Mouse (Mus musculus) liver, postnatal 0 days (tissue): ENCODE measurements around the gene B3galt1. TPM values are rescaled to one million over a fixed set of nuclear protein-coding genes. Genes with fewer than 3 reads are reported as not detected.

Experiments used
- ATAC-seq: fragments of 200-750 bp; cut with Nextera tagmentation; 2 replicates; pipeline ENCODE4 v1.8.0; 2017; ENCODE audit warnings: mild to moderate bottlenecking, moderate library complexity
- DNase-seq: peaks from one replicate; pipeline ENCODE4 v3.0.0-alpha.2; 2016
- H3K27ac ChIP-seq: fragments of 300-500 bp; sonication (generic); 2 replicates; pipeline ENCODE4 v1.5.1; 2014; ENCODE audit warnings: antibody characterized with exemption, moderate library complexity, mild to moderate bottlenecking, low read depth
- H3K27me3 ChIP-seq: fragments of 300-500 bp; sonication (generic); 2 replicates; pipeline ENCODE4 v1.6.1; 2014; ENCODE audit warnings: low read length, control low read depth, mixed read lengths; ENCODE audit not compliant: insufficient read depth
- H3K36me3 ChIP-seq: fragments of 300-500 bp; sonication (generic); replicated peaks from 2 replicates; pipeline ENCODE4 v1.6.1; 2014; ENCODE audit warnings: mild to moderate bottlenecking, control low read depth, low read length, moderate library complexity, mixed read lengths; ENCODE audit not compliant: insufficient read depth
- H3K4me1 ChIP-seq: fragments of 300-500 bp; sonication (generic); 2 replicates; pipeline ENCODE4 v1.6.1; 2014; ENCODE audit warnings: antibody characterized with exemption, mild to moderate bottlenecking, control low read depth; ENCODE audit not compliant: insufficient read depth
- H3K4me2 ChIP-seq: fragments of 300-500 bp; sonication (generic); 2 replicates; pipeline ENCODE4 v1.6.1; 2014; ENCODE audit warnings: low read depth, mild to moderate bottlenecking, low read length, moderate library complexity, mixed read lengths
- H3K4me3 ChIP-seq: fragments of 300-500 bp; sonication (generic); 2 replicates; pipeline ENCODE4 v1.5.1; 2014; ENCODE audit warnings: low read depth, low read length
- H3K9ac ChIP-seq: fragments of 300-500 bp; sonication (generic); replicated peaks from 2 replicates; pipeline ENCODE4 v1.6.1; 2014; ENCODE audit warnings: mild to moderate bottlenecking, moderate library complexity
- H3K9me3 ChIP-seq: fragments of 300-500 bp; sonication (generic); 2 replicates; pipeline ENCODE4 v1.6.1; 2016; ENCODE audit warnings: mild to moderate bottlenecking, control low read depth, low read length, mixed read lengths
- CTCF ChIP-seq: sonication (generic); IDR thresholded peaks from 2 replicates; pipeline ENCODE4 v1.5.1; 2016; ENCODE audit warnings: antibody characterized with exemption, low read depth
- EP300 ChIP-seq: IDR thresholded peaks from 2 replicates; pipeline ENCODE4 v1.6.1; 2016; ENCODE audit warnings: antibody characterized with exemption, low read depth, mild to moderate bottlenecking
- WGBS: fragments of 180-500 bp; shearing (Covaris S2); extraction: QIAGEN DNeasy Blood & Tissue Kit; methylation state at CpG from one replicate; pipeline ENCODE4 v1.1.7; 2014; ENCODE audit not compliant: insufficient replicate concordance; 5-methylcytosine and 5-hydroxymethylcytosine counted together
- polyA plus RNA-seq: library from polyadenylated mRNA; unstranded; fragments of >200 nt; fragmentation: Nextera tagmentation; extraction: Ambion mirVana; gene quantifications from 2 replicates; pipeline ENCODE4 v1.2.1, GENCODE M21; 2015

Gene B3galt1
- polyA plus RNA-seq, 1 experiment from 2014 or later, result 2.4 TPM

GRCm38 (mm10) chr2:67658091-67658490, 92.4 kb downstream of the B3galt1 start:
- Histone ChIP-seq H3K27ac (no peak overlapping the region), H3K4me3 (no peak overlapping the region), H3K9me3 (no peaks in the 10 kb centered on the region), H3K4me2 (no peak overlapping the region), H3K27me3 (no peaks in the 10 kb centered on the region), H3K36me3 (no peaks in the 10 kb centered on the region), H3K9ac (no peak overlapping the region), H3K4me1 (no peaks in the 10 kb centered on the region)
- TF ChIP-seq EP300 (no peak), CTCF (no peak)
- ATAC-seq, result no peak
- 77% methylated on average over 1 of the region's 1 CpGs for WGBS
- DNase-seq, result no peak

- DNase-seq, result no peak
- Histone ChIP-seq H3K9ac (no peak overlapping the region), H3K4me2 (no peak overlapping the region), H3K4me1 (no peaks in the 10 kb centered on the region), H3K4me3 (no peak overlapping the region), H3K27me3 (no peaks in the 10 kb centered on the region), H3K9me3 (no peaks in the 10 kb centered on the region), H3K27ac (no peak overlapping the region), H3K36me3 (no peaks in the 10 kb centered on the region)
- no peak for ATAC-seq
- TF ChIP-seq CTCF, result no peak
- TF ChIP-seq EP300, result no peak
- WGBS, result 67% methylated on average over 2 of the region's 2 CpGs
These were observed 106.0 kb downstream of the B3galt1 start for GRCm38 (mm10) chr2:67671721-67672120.

GRCm38 (mm10) chr2:67677697-67678096, 112.0 kb downstream of the B3galt1 start:
- TF ChIP-seq EP300 (no peak), CTCF (no peak)
- ATAC-seq (no peak), DNase-seq (no peak)
- Histone ChIP-seq H3K4me3 (no peak overlapping the region), H3K27ac (no peak overlapping the region), H3K4me1 (no peaks in the 10 kb centered on the region), H3K9ac (no peak overlapping the region), H3K36me3 (no peaks in the 10 kb centered on the region), H3K27me3 (no peaks in the 10 kb centered on the region), H3K9me3 (no peaks in the 10 kb centered on the region), H3K4me2 (no peak overlapping the region)
- 70% methylated on average over 4 of the region's 4 CpGs for WGBS

- no peaks in the 10 kb centered on the region for H3K36me3 ChIP-seq
- TF ChIP-seq EP300, result no peak
- no peak for TF ChIP-seq CTCF
- no peak for DNase-seq
- no peaks in the 10 kb centered on the region for H3K9me3 ChIP-seq
- H3K27me3 ChIP-seq, result no peaks in the 10 kb centered on the region
- 71% methylated on average over 5 of the region's 5 CpGs for whole genome bisulfite sequencing
- no peak overlapping the region for H3K4me3 ChIP-seq
- ATAC-seq, result no peak
- H3K9ac ChIP-seq, result no peak overlapping the region
- H3K4me1 ChIP-seq, result no peaks in the 10 kb centered on the region
- H3K4me2 ChIP-seq, result no peak overlapping the region
- H3K27ac ChIP-seq, result no peak overlapping the region
These were observed 158.6 kb downstream of the B3galt1 start for GRCm38 (mm10) chr2:67724249-67724648.

GRCm38 (mm10) chr2:67730771-67731170, 165.1 kb downstream of the B3galt1 start:
- Histone ChIP-seq H3K36me3 (no peaks in the 10 kb centered on the region), H3K27me3 (no peaks in the 10 kb centered on the region), H3K27ac (no peak overlapping the region), H3K4me2 (no peak overlapping the region), H3K4me3 (no peak overlapping the region), H3K9ac (no peak overlapping the region), H3K4me1 (no peaks in the 10 kb centered on the region), H3K9me3 (no peaks in the 10 kb centered on the region)
- ATAC-seq (no peak), DNase-seq (no peak)
- 63% methylated on average over 2 of the region's 2 CpGs for WGBS
- no peak for TF ChIP-seq EP300
- no peak for TF ChIP-seq CTCF

GRCm38 (mm10) chr2:67751585-67751984, 185.9 kb downstream of the B3galt1 start:
- ATAC-seq (no peak), DNase-seq (no peak)
- Histone ChIP-seq H3K4me1 (no peaks in the 10 kb centered on the region), H3K9ac (no peak overlapping the region), H3K4me3 (no peak overlapping the region), H3K4me2 (no peak overlapping the region), H3K27me3 (no peaks in the 10 kb centered on the region), H3K27ac (no peak overlapping the region), H3K36me3 (no peaks in the 10 kb centered on the region), H3K9me3 (no peaks in the 10 kb centered on the region)
- TF ChIP-seq CTCF (no peak), EP300 (no peak)
- WGBS, result 88% methylated on average over 3 of the region's 3 CpGs

GRCm38 (mm10) chr2:67756507-67756906, 190.8 kb downstream of the B3galt1 start:
- 77% methylated on average over 6 of the region's 6 CpGs for WGBS
- Histone ChIP-seq H3K27me3 (no peaks in the 10 kb centered on the region), H3K27ac (no peak overlapping the region), H3K4me1 (no peaks in the 10 kb centered on the region), H3K9ac (no peak overlapping the region), H3K9me3 (no peaks in the 10 kb centered on the region), H3K4me2 (no peak overlapping the region), H3K36me3 (no peaks in the 10 kb centered on the region), H3K4me3 (no peak overlapping the region)
- no peak for TF ChIP-seq CTCF
- TF ChIP-seq EP300, result no peak
- no peak for ATAC-seq
- no peak for DNase-seq
